Mouse (Mus musculus): ENCODE results near the gene Gm42420. TPM values are rescaled to one million over a fixed set of nuclear protein-coding genes. Genes with fewer than 3 reads are reported as not detected.

Gene Gm42420
- polyA plus RNA-seq, 1 experiment, result not detected

GRCm38 (mm10) chr6:39592401-39593214 lies 7.1 kb downstream of the Gm42420 start, which contains the start of gene Ndufb2:
TSS of gene Ndufb2 (plus strand) at chr6:39592574.
- Histone ChIP-seq H3K27me3 (ENCODE audit: control insufficient read depth) (no peaks in the 10 kb centered on the region), H3K4me1 (ENCODE audit: control insufficient read depth) (peaks cover 26% of the 10 kb centered on the region), H3K36me3 (ENCODE audit: control insufficient read depth) (peaks cover 46% of the 10 kb centered on the region), H3K9me3 (ENCODE audit: control insufficient read depth, low read length) (no peaks in the 10 kb centered on the region), H3K4me3 (replicated peaks) (peak within 1 kb of the TSS; percentile 73)
- TF ChIP-seq GATA1 (IDR thresholded peaks at IDR 0.05; ENCODE audit: low read length) (no peak), TAL1 (IDR thresholded peaks at IDR 0.05; ENCODE audit: low read length) (no peak)

GRCm38 (mm10) chr6:39600851-39601250 lies 15.3 kb downstream of the Gm42420 start:
- no peaks in the 10 kb centered on the region for H3K9me3 ChIP-seq (ENCODE audit: control insufficient read depth, low read length)
- H3K4me1 ChIP-seq (ENCODE audit: control insufficient read depth), result no peaks in the 10 kb centered on the region
- H3K4me3 ChIP-seq (replicated peaks), result no peak overlapping the region
- TF ChIP-seq TAL1 (IDR thresholded peaks at IDR 0.05; ENCODE audit: low read length) (no peak), GATA1 (IDR thresholded peaks at IDR 0.05; ENCODE audit: low read length) (no peak)
- H3K27me3 ChIP-seq (ENCODE audit: control insufficient read depth), result no peaks in the 10 kb centered on the region
- peaks cover 70% of the 10 kb centered on the region for H3K36me3 ChIP-seq (ENCODE audit: control insufficient read depth)

GRCm38 (mm10) chr6:39601828-39602227 lies 16.3 kb downstream of the Gm42420 start:
- Histone ChIP-seq H3K27me3 (ENCODE audit: control insufficient read depth) (no peaks in the 10 kb centered on the region), H3K36me3 (ENCODE audit: control insufficient read depth) (peaks cover 62% of the 10 kb centered on the region), H3K9me3 (ENCODE audit: control insufficient read depth, low read length) (no peaks in the 10 kb centered on the region), H3K4me1 (ENCODE audit: control insufficient read depth) (no peaks in the 10 kb centered on the region), H3K4me3 (replicated peaks) (no peak overlapping the region)
- TF ChIP-seq GATA1 (IDR thresholded peaks at IDR 0.05; ENCODE audit: low read length) (no peak), TAL1 (IDR thresholded peaks at IDR 0.05; ENCODE audit: low read length) (no peak)

GRCm38 (mm10) chr6:39604565-39604964 lies 19.0 kb downstream of the Gm42420 start:
- Histone ChIP-seq H3K4me1 (ENCODE audit: control insufficient read depth) (no peaks in the 10 kb centered on the region), H3K36me3 (ENCODE audit: control insufficient read depth) (peaks cover 44% of the 10 kb centered on the region), H3K9me3 (ENCODE audit: control insufficient read depth, low read length) (no peaks in the 10 kb centered on the region), H3K4me3 (replicated peaks) (no peak overlapping the region), H3K27me3 (ENCODE audit: control insufficient read depth) (no peaks in the 10 kb centered on the region)
- no peak for TF ChIP-seq TAL1 (IDR thresholded peaks at IDR 0.05; ENCODE audit: low read length)
- TF ChIP-seq GATA1 (IDR thresholded peaks at IDR 0.05; ENCODE audit: low read length), result no peak

- no peaks in the 10 kb centered on the region for H3K9me3 ChIP-seq (ENCODE audit: control insufficient read depth, low read length)
- H3K4me3 ChIP-seq (replicated peaks), result no peak overlapping the region
- no peak for TF ChIP-seq TAL1 (IDR thresholded peaks at IDR 0.05; ENCODE audit: low read length)
- TF ChIP-seq GATA1 (IDR thresholded peaks at IDR 0.05; ENCODE audit: low read length), result no peak
- no peaks in the 10 kb centered on the region for H3K4me1 ChIP-seq (ENCODE audit: control insufficient read depth)
- no peaks in the 10 kb centered on the region for H3K27me3 ChIP-seq (ENCODE audit: control insufficient read depth)
- H3K36me3 ChIP-seq (ENCODE audit: control insufficient read depth), result peaks cover 34% of the 10 kb centered on the region
These were observed 20.5 kb downstream of the Gm42420 start for GRCm38 (mm10) chr6:39606056-39606455.

- no peaks in the 10 kb centered on the region for H3K4me1 ChIP-seq (ENCODE audit: control insufficient read depth)
- H3K4me3 ChIP-seq (replicated peaks), result no peak overlapping the region
- H3K36me3 ChIP-seq (ENCODE audit: control insufficient read depth), result peaks cover 33% of the 10 kb centered on the region
- no peak for TF ChIP-seq GATA1 (IDR thresholded peaks at IDR 0.05; ENCODE audit: low read length)
- TF ChIP-seq TAL1 (IDR thresholded peaks at IDR 0.05; ENCODE audit: low read length), result no peak
- H3K9me3 ChIP-seq (ENCODE audit: control insufficient read depth, low read length), result no peaks in the 10 kb centered on the region
- no peaks in the 10 kb centered on the region for H3K27me3 ChIP-seq (ENCODE audit: control insufficient read depth)
These were observed 21.3 kb downstream of the Gm42420 start for GRCm38 (mm10) chr6:39606862-39607261.

GRCm38 (mm10) chr6:39607365-39607764 lies 21.8 kb downstream of the Gm42420 start:
- Histone ChIP-seq H3K36me3 (ENCODE audit: control insufficient read depth) (peaks cover 30% of the 10 kb centered on the region), H3K4me3 (replicated peaks) (no peak overlapping the region), H3K9me3 (ENCODE audit: control insufficient read depth, low read length) (no peaks in the 10 kb centered on the region), H3K27me3 (ENCODE audit: control insufficient read depth) (no peaks in the 10 kb centered on the region), H3K4me1 (ENCODE audit: control insufficient read depth) (no peaks in the 10 kb centered on the region)
- TF ChIP-seq TAL1 (IDR thresholded peaks at IDR 0.05; ENCODE audit: low read length) (no peak), GATA1 (IDR thresholded peaks at IDR 0.05; ENCODE audit: low read length) (no peak)

GRCm38 (mm10) chr6:39610207-39610606 lies 24.7 kb downstream of the Gm42420 start:
- Histone ChIP-seq H3K4me3 (replicated peaks) (no peak overlapping the region), H3K9me3 (ENCODE audit: control insufficient read depth, low read length) (no peaks in the 10 kb centered on the region), H3K27me3 (ENCODE audit: control insufficient read depth) (no peaks in the 10 kb centered on the region), H3K36me3 (ENCODE audit: control insufficient read depth) (peaks cover 32% of the 10 kb centered on the region), H3K4me1 (ENCODE audit: control insufficient read depth) (no peaks in the 10 kb centered on the region)
- TF ChIP-seq GATA1 (IDR thresholded peaks at IDR 0.05; ENCODE audit: low read length), result no peak
- no peak for TF ChIP-seq TAL1 (IDR thresholded peaks at IDR 0.05; ENCODE audit: low read length)

- no peak overlapping the region for H3K4me3 ChIP-seq (replicated peaks)
- H3K9me3 ChIP-seq (ENCODE audit: control insufficient read depth, low read length), result no peaks in the 10 kb centered on the region
- peaks cover 41% of the 10 kb centered on the region for H3K36me3 ChIP-seq (ENCODE audit: control insufficient read depth)
- H3K27me3 ChIP-seq (ENCODE audit: control insufficient read depth), result no peaks in the 10 kb centered on the region
- no peak for TF ChIP-seq TAL1 (IDR thresholded peaks at IDR 0.05; ENCODE audit: low read length)
- no peak for TF ChIP-seq GATA1 (IDR thresholded peaks at IDR 0.05; ENCODE audit: low read length)
- H3K4me1 ChIP-seq (ENCODE audit: control insufficient read depth), result no peaks in the 10 kb centered on the region
These were observed 25.7 kb downstream of the Gm42420 start for GRCm38 (mm10) chr6:39611296-39611695.

Other genes starting within 250 kb of the Gm42420 start
- gene Slc37a3, start 208.1 kb upstream of the Gm42420 start, polyA plus RNA-seq (2012), result 0.05 TPM in 1 of 2 replicates, not detected in the other
- gene Rab19, start 204.6 kb upstream of the Gm42420 start, polyA plus RNA-seq (2012), result not detected in 2 replicates
- gene Mkrn1, start 165.3 kb upstream of the Gm42420 start, polyA plus RNA-seq (2012), result 86.9 and 108 TPM in 2 replicates
- gene Dennd2a, start 27.9 kb upstream of the Gm42420 start, polyA plus RNA-seq (2012), result not detected in 2 replicates
- gene Adck2, start 11.9 kb upstream of the Gm42420 start, polyA plus RNA-seq (2012), result 0.23 and 0.31 TPM in 2 replicates
- 43.0 and 48.6 TPM in 2 replicates for gene Ndufb2, start 6.8 kb downstream of the Gm42420 start, polyA plus RNA-seq (2012)
- gene Braf, start 139.7 kb downstream of the Gm42420 start, polyA plus RNA-seq (2012), result 0.10 and 0.13 TPM in 2 replicates
- gene Mrps33, start 225.2 kb downstream of the Gm42420 start, polyA plus RNA-seq (2012), result 0.42 and 0.60 TPM in 2 replicates

Data from erythroblast, embryonic 14.5 days (primary cell).